Mouse (Mus musculus) liver, postnatal 0 days (tissue): ENCODE results near the gene Rps11. TPM values are rescaled to one million over a fixed set of nuclear protein-coding genes. Genes with fewer than 3 reads are reported as not detected.
"Not testable (repeated sequence)": the region's sequence is repeated elsewhere in the genome, so short reads cannot be mapped to it uniquely, and the experiment has no call there.

Experiments
- ATAC-seq: fragments of 200-750 bp; cut with Nextera tagmentation; 2 replicates; pipeline ENCODE4 v1.8.0; 2017; ENCODE audit warnings: mild to moderate bottlenecking, moderate library complexity
- DNase-seq: peaks from one replicate; pipeline ENCODE4 v3.0.0-alpha.2; 2016
- H3K27ac ChIP-seq: fragments of 300-500 bp; sonication (generic); 2 replicates; pipeline ENCODE4 v1.5.1; 2014; ENCODE audit warnings: antibody characterized with exemption, moderate library complexity, mild to moderate bottlenecking, low read depth
- H3K27me3 ChIP-seq: fragments of 300-500 bp; sonication (generic); 2 replicates; pipeline ENCODE4 v1.6.1; 2014; ENCODE audit warnings: low read length, control low read depth, mixed read lengths; ENCODE audit not compliant: insufficient read depth
- H3K36me3 ChIP-seq: fragments of 300-500 bp; sonication (generic); replicated peaks from 2 replicates; pipeline ENCODE4 v1.6.1; 2014; ENCODE audit warnings: mild to moderate bottlenecking, control low read depth, low read length, moderate library complexity, mixed read lengths; ENCODE audit not compliant: insufficient read depth
- H3K4me1 ChIP-seq: fragments of 300-500 bp; sonication (generic); 2 replicates; pipeline ENCODE4 v1.6.1; 2014; ENCODE audit warnings: antibody characterized with exemption, mild to moderate bottlenecking, control low read depth; ENCODE audit not compliant: insufficient read depth
- H3K4me2 ChIP-seq: fragments of 300-500 bp; sonication (generic); 2 replicates; pipeline ENCODE4 v1.6.1; 2014; ENCODE audit warnings: low read depth, mild to moderate bottlenecking, low read length, moderate library complexity, mixed read lengths
- H3K4me3 ChIP-seq: fragments of 300-500 bp; sonication (generic); 2 replicates; pipeline ENCODE4 v1.5.1; 2014; ENCODE audit warnings: low read depth, low read length
- H3K9ac ChIP-seq: fragments of 300-500 bp; sonication (generic); replicated peaks from 2 replicates; pipeline ENCODE4 v1.6.1; 2014; ENCODE audit warnings: mild to moderate bottlenecking, moderate library complexity
- H3K9me3 ChIP-seq: fragments of 300-500 bp; sonication (generic); 2 replicates; pipeline ENCODE4 v1.6.1; 2016; ENCODE audit warnings: mild to moderate bottlenecking, control low read depth, low read length, mixed read lengths
- CTCF ChIP-seq: sonication (generic); IDR thresholded peaks from 2 replicates; pipeline ENCODE4 v1.5.1; 2016; ENCODE audit warnings: antibody characterized with exemption, low read depth
- EP300 ChIP-seq: IDR thresholded peaks from 2 replicates; pipeline ENCODE4 v1.6.1; 2016; ENCODE audit warnings: antibody characterized with exemption, low read depth, mild to moderate bottlenecking
- WGBS: fragments of 180-500 bp; shearing (Covaris S2); extraction: QIAGEN DNeasy Blood & Tissue Kit; methylation state at CpG from one replicate; pipeline ENCODE4 v1.1.7; 2014; ENCODE audit not compliant: insufficient replicate concordance; 5-methylcytosine and 5-hydroxymethylcytosine counted together
- polyA plus RNA-seq: library from polyadenylated mRNA; unstranded; fragments of >200 nt; fragmentation: Nextera tagmentation; extraction: Ambion mirVana; gene quantifications from 2 replicates; pipeline ENCODE4 v1.2.1, GENCODE M21; 2015

Gene Rps11
- polyA plus RNA-seq, 1 experiment from 2014 or later: 696 TPM

DNA sequence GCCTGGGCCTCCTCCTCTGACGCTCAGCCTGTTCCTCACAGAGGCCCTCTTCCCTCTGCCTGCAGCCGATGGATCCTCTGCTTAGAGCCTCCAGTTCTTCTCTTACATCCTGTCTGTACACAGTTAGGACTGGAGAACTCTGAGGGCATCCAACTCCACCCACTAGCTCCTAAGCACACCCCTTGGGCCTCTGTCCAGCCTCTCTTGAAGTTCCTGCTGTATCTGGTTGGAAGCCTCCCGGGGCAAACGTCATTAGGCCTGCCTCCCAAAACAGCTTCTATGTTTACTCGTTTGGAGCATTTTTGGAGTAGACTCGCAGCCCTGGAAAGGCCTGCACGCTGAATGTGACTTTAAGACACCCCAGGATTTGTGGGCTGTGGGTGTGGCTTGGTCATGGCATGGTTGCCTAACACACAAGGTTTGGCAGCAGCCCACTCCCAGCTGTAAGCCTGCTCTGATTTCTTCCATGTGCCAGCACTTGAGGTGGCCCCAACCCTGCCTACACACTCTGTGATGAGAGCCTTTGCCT lies 20.5 kb downstream of the Rps11 start, which contains the start of gene Fcgrt:
Fcgrt (minus strand) TSS at position 200 of the 529 bp plus-strand sequence.
- no peaks in the 10 kb centered on the region for H3K9me3 ChIP-seq
- WGBS: 21% methylated on average over 7 of the region's 7 CpGs
- ATAC-seq: peak; percentile 97
- H3K4me3 ChIP-seq: peak within 1 kb of the TSS; percentile 53
- peak within 1 kb of the TSS; percentile 70 for H3K9ac ChIP-seq
- TF ChIP-seq CTCF (no peak), EP300 (no peak)
- peak within 1 kb of the TSS; percentile 91 for H3K27ac ChIP-seq
- peak; percentile 80 for DNase-seq
- H3K4me2 ChIP-seq: peak within 1 kb of the TSS; percentile 75
- H3K36me3 ChIP-seq: no peaks in the 10 kb centered on the region
- H3K4me1 ChIP-seq: peaks cover 15% of the 10 kb centered on the region
- H3K27me3 ChIP-seq: no peaks in the 10 kb centered on the region

GRCm38 (mm10) chr7:45102940-45103585 lies 21.2 kb downstream of the Rps11 start:
- no peaks in the 10 kb centered on the region for H3K36me3 ChIP-seq
- peaks cover 15% of the 10 kb centered on the region for H3K4me1 ChIP-seq
- H3K9ac ChIP-seq: peak overlapping the region; percentile 70
- 59% methylated on average over 9 of the region's 9 CpGs for WGBS
- peak overlapping the region; percentile 53 for H3K4me3 ChIP-seq
- no peak for DNase-seq
- TF ChIP-seq CTCF (no peak), EP300 (no peak)
- no peaks in the 10 kb centered on the region for H3K27me3 ChIP-seq
- ATAC-seq: peak; percentile 24; the same call in 1 of the 2 replicates
- no peaks in the 10 kb centered on the region for H3K9me3 ChIP-seq
- peak overlapping the region; percentile 75 for H3K4me2 ChIP-seq
- peak overlapping the region; percentile 91 for H3K27ac ChIP-seq

DNA sequence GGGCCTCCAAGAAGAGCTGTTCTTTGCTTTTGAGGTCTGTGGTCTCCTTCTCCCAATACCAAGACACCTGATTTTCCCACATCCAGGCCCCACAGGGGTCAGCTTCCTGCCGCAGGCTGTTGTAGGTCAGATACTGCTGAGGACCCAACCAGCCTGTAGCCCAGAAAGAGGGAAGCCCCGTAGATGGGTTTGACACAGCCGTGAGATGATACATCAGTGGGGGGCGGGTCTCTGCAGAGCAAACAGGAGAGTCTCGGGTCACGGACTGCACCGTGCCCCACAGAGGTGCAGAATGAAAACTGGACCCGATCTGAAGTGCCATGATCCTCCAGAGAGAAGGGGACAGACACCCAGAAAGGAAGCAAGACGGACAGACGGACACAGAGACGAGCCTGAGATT lies 21.8 kb downstream of the Rps11 start:
- Histone ChIP-seq H3K9ac (peak overlapping the region; percentile 70), H3K9me3 (no peaks in the 10 kb centered on the region)
- ATAC-seq: no peak

DNA sequence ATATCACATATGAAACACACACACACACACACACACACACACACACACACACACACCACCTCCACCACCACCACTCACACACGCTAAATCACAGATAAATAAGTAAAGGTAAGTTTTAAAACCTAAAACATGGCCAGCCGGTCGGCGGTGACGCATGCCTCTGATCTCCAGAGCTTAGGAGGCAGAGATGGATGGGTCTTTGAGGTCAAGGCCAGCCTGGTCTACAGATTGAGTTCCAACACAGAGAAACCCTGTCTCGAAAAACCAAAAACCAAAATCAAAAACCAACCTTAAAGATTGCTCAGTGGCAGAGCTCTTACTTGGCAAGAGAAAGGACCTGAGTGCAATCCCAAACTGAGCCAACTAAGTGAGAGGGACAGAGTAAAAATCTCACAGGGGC lies 24.2 kb downstream of the Rps11 start:
- Histone ChIP-seq H3K9ac (no peak overlapping the region), H3K4me2 (no peak overlapping the region)

More for the DNA sequence above, 21.8 kb downstream of the Rps11 start:
- Histone ChIP-seq H3K4me1 (peaks cover 15% of the 10 kb centered on the region), H3K4me3 (peak overlapping the region; percentile 53), H3K27ac (no peak overlapping the region), H3K4me2 (peak overlapping the region; percentile 75), H3K36me3 (no peaks in the 10 kb centered on the region), H3K27me3 (no peaks in the 10 kb centered on the region)
- TF ChIP-seq CTCF: no peak
- no peak for TF ChIP-seq EP300
- WGBS: 42% methylated on average over 11 of the region's 11 CpGs
- DNase-seq: no peak

DNA sequence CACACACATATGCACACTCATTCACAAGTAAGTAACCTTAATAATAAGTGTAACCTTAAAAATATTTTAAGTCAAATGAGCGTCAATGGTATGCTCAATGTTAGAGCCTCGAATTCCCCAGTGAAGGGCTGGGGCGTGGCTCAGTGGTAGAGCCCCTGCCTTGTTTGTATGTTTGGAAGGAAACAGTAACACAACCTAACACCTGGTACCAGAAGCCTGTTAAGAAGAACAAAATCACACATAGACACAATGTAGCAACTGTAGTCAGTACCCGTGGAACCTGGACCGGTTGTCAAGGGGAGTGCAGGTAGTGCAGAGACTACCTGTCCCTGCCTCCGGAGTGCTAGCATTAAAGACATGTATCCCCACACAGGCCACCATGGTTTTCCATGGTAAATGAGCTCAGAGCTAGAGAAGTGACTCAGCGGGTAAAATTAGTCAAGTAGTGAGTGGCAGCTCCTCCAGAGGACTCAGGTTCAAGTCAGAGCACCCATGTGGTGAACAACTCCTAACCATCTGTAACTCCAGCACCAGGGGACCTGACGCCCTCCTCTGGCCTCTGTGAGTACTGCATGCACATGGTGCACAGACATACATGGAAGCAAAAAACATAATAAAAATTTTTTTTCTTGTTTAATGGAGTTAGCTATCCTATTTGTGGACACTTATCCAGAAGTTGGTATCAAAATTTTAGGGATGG lies 25.5 kb downstream of the Rps11 start:
- no peak for DNase-seq
- H3K27me3 ChIP-seq: no peaks in the 10 kb centered on the region
- no peak for ATAC-seq

More for the DNA sequence above, 24.2 kb downstream of the Rps11 start:
- WGBS: 77% methylated on average over 6 of the region's 6 CpGs
- H3K36me3 ChIP-seq: no peaks in the 10 kb centered on the region
- H3K4me3 ChIP-seq: no peak overlapping the region
- no peaks in the 10 kb centered on the region for H3K27me3 ChIP-seq
- H3K9me3 ChIP-seq: no peaks in the 10 kb centered on the region
- TF ChIP-seq CTCF (no peak), EP300 (no peak)
- DNase-seq: no peak
- no peak overlapping the region for H3K27ac ChIP-seq
- peaks cover 15% of the 10 kb centered on the region for H3K4me1 ChIP-seq
- ATAC-seq: no peak

DNA sequence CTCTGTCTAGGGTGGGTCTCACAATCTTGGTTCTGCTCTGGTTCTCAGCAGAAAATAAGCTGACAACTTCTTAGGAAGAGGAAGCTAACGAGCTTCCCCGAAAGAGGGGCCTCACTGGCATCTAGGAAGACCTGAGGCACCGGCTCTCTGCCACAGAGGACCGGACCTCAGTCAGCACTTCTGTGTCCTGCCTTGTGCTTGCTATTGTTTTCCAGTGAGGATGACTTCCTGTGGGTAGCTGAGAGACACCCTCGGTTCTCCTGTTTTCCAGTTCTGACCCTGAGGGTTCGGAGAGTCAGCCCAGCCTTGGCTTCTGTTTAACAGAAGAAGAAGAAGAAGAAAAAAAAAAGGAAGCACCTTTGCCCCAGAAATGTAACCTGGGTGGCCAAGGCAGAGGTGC lies 26.8 kb downstream of the Rps11 start:
- Histone ChIP-seq H3K4me3 (no peak overlapping the region), H3K4me1 (peaks cover 12% of the 10 kb centered on the region), H3K9ac (no peak overlapping the region), H3K36me3 (no peaks in the 10 kb centered on the region; the same call in 1 of the 2 replicates), H3K9me3 (no peaks in the 10 kb centered on the region), H3K27me3 (no peaks in the 10 kb centered on the region), H3K4me2 (0 out of 2 replicates have a peak overlapping the region, but pooled peaks have one; percentile 4), H3K27ac (peak overlapping the region; percentile 62)
- WGBS: 21% methylated on average over 6 of the region's 6 CpGs
- DNase-seq (no peak), ATAC-seq (peak; percentile 52; the same call in 1 of the 2 replicates)
- TF ChIP-seq EP300 (peak; percentile 31; the same call in 1 of the 2 replicates), CTCF (no peak)

More for the DNA sequence above, 25.5 kb downstream of the Rps11 start:
- WGBS: 83% methylated on average over 8 of the region's 8 CpGs
- Histone ChIP-seq H3K4me3 (no peak overlapping the region), H3K9ac (no peak overlapping the region), H3K4me2 (no peak overlapping the region), H3K9me3 (no peaks in the 10 kb centered on the region), H3K4me1 (peaks cover 8% of the 10 kb centered on the region), H3K27ac (no peak overlapping the region), H3K36me3 (no peaks in the 10 kb centered on the region; the same call in 1 of the 2 replicates)
- TF ChIP-seq CTCF (peak; percentile 51), EP300 (no peak)

DNA sequence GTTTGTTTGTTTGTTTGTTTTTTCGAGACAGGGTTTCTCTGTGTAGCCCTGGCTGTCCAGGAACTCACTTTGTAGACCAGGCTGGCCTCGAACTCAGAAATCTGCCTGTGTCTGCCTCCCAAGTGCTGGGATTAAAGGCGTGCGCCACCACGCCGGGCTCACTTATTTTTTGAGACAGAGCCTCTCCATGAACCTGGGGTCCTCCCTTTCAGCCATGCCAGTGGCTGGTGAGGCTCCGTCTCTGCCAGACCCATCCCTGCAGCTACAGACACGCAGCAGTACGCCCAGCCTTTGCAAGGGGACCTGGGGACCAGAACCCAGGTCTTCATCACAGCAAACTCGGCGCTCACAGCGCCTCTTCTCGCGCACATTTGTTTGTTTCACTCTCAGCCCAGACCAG lies 28.3 kb downstream of the Rps11 start:
- not testable (repeated sequence) for H3K27ac ChIP-seq, H3K27me3 ChIP-seq, DNase-seq, H3K9ac ChIP-seq, ATAC-seq, H3K36me3 ChIP-seq, H3K4me2 ChIP-seq, H3K9me3 ChIP-seq, H3K4me3 ChIP-seq
- H3K4me1 ChIP-seq: peaks cover 12% of the 10 kb centered on the region; the same call in 1 of the 2 replicates
- 90% methylated on average over 14 of the region's 14 CpGs for WGBS
